Mouse (Mus musculus) intestine, postnatal 0 days (tissue): ENCODE measurements around the gene Rad54l2. TPM values are rescaled to one million over a fixed set of nuclear protein-coding genes. Genes with fewer than 3 reads are reported as not detected.

Source experiments
- ATAC-seq: fragments of 200-750 bp; cut with Nextera tagmentation; 2 replicates; pipeline ENCODE4 v1.8.0; 2017; ENCODE audit warnings: mild to moderate bottlenecking, moderate TSS enrichment, moderate library complexity
- H3K27ac ChIP-seq: fragments of 300-500 bp; sonication (generic); 2 replicates; pipeline ENCODE4 v1.5.1; 2014; ENCODE audit warnings: mild to moderate bottlenecking, low read depth, low read length, moderate library complexity
- H3K27me3 ChIP-seq: fragments of 300-500 bp; sonication (generic); replicated peaks from 2 replicates; pipeline ENCODE4 v1.6.1; 2014; ENCODE audit warnings: low read length, mixed read lengths; ENCODE audit not compliant: control insufficient read depth, insufficient read depth
- H3K36me3 ChIP-seq: fragments of 300-500 bp; sonication (generic); 2 replicates; pipeline ENCODE4 v1.6.1; 2014; ENCODE audit warnings: mild to moderate bottlenecking, moderate library complexity; ENCODE audit not compliant: control insufficient read depth, insufficient read depth
- H3K4me1 ChIP-seq: fragments of 300-500 bp; sonication (generic); replicated peaks from 2 replicates; pipeline ENCODE4 v1.6.1; 2014; ENCODE audit warnings: antibody characterized with exemption, low read length, mixed read lengths; ENCODE audit not compliant: control insufficient read depth, insufficient read depth
- H3K4me2 ChIP-seq: fragments of 300-500 bp; sonication (generic); replicated peaks from 2 replicates; pipeline ENCODE4 v1.6.1; 2014; ENCODE audit warnings: low read depth, mild to moderate bottlenecking, moderate library complexity
- H3K4me3 ChIP-seq: fragments of 300-500 bp; sonication (generic); 2 replicates; pipeline ENCODE4 v1.5.1; 2014; ENCODE audit warnings: low read depth, low read length
- H3K9ac ChIP-seq: fragments of 300-500 bp; sonication (generic); 2 replicates; pipeline ENCODE4 v1.6.1; 2014; ENCODE audit warnings: mild to moderate bottlenecking, low read depth, low read length
- H3K9me3 ChIP-seq: fragments of 300-500 bp; sonication (generic); 2 replicates; pipeline ENCODE4 v1.6.1; 2016; ENCODE audit warnings: mixed run types; ENCODE audit not compliant: control insufficient read depth
- CTCF ChIP-seq: sonication (generic); IDR thresholded peaks from 2 replicates; pipeline ENCODE4 v1.5.1; 2016; ENCODE audit warnings: low read depth, mild to moderate bottlenecking, control low read depth, antibody characterized with exemption, moderate library complexity
- WGBS: fragments of 180-500 bp; shearing (Covaris S2); extraction: QIAGEN DNeasy Blood & Tissue Kit; methylation state at CpG from one replicate; pipeline ENCODE4 v1.1.7; 2014; 5-methylcytosine and 5-hydroxymethylcytosine counted together
- polyA plus RNA-seq: library from polyadenylated mRNA; unstranded; fragments of >200 nt; fragmentation: Nextera tagmentation; extraction: Ambion mirVana; gene quantifications from 2 replicates; pipeline ENCODE4 v1.2.1, GENCODE M21; 2015

The Rad54l2 gene
- polyA plus RNA-seq, 1 experiment from 2014 or later: 1.9 TPM

GRCm38 (mm10) chr9:106647226-106647625 lies 141.8 kb downstream of the Rad54l2 start:
- H3K36me3 ChIP-seq: no peaks in the 10 kb centered on the region
- no peaks in the 10 kb centered on the region for H3K4me1 ChIP-seq
- 61% methylated on average over 27 of the region's 27 CpGs for WGBS
- H3K27me3 ChIP-seq: no peaks in the 10 kb centered on the region
- H3K27ac ChIP-seq: no peak overlapping the region
- H3K9ac ChIP-seq: no peak overlapping the region
- H3K4me2 ChIP-seq: no peak overlapping the region
- ATAC-seq: no peak
- TF ChIP-seq CTCF: no peak
- no peaks in the 10 kb centered on the region for H3K9me3 ChIP-seq
- H3K4me3 ChIP-seq: no peak overlapping the region

- H3K27ac ChIP-seq: no peak overlapping the region
- H3K4me2 ChIP-seq: no peak overlapping the region
- no peaks in the 10 kb centered on the region for H3K9me3 ChIP-seq
- ATAC-seq: no peak
- H3K9ac ChIP-seq: no peak overlapping the region
- no peak overlapping the region for H3K4me3 ChIP-seq
- 66% methylated on average over 9 of the region's 9 CpGs for WGBS
- TF ChIP-seq CTCF: no peak
- no peaks in the 10 kb centered on the region for H3K4me1 ChIP-seq
- H3K36me3 ChIP-seq: no peaks in the 10 kb centered on the region
- H3K27me3 ChIP-seq: no peaks in the 10 kb centered on the region
Observed at GRCm38 (mm10) chr9:106645684-106646271, 143.2 kb downstream of the Rad54l2 start.

- no peak overlapping the region for H3K4me3 ChIP-seq
- no peak overlapping the region for H3K9ac ChIP-seq
- no peaks in the 10 kb centered on the region for H3K9me3 ChIP-seq
- no peak for ATAC-seq
- WGBS: 72% methylated on average over 6 of the region's 6 CpGs
- peak; percentile 35; the same call in 1 of the 2 replicates for TF ChIP-seq CTCF
- no peak overlapping the region for H3K4me2 ChIP-seq
- no peaks in the 10 kb centered on the region for H3K27me3 ChIP-seq
- H3K36me3 ChIP-seq: no peaks in the 10 kb centered on the region
- no peaks in the 10 kb centered on the region for H3K4me1 ChIP-seq
- H3K27ac ChIP-seq: no peak overlapping the region
Observed at GRCm38 (mm10) chr9:106643787-106644186, 145.2 kb downstream of the Rad54l2 start.

- H3K9ac ChIP-seq: no peak overlapping the region
- peak; percentile 72 for ATAC-seq
- H3K27ac ChIP-seq: no peak overlapping the region
- 30% methylated on average over 7 of the region's 7 CpGs for WGBS
- H3K4me2 ChIP-seq: no peak overlapping the region
- TF ChIP-seq CTCF: peak; percentile 97
- no peaks in the 10 kb centered on the region for H3K9me3 ChIP-seq
- no peaks in the 10 kb centered on the region for H3K4me1 ChIP-seq
- no peak overlapping the region for H3K4me3 ChIP-seq
- no peaks in the 10 kb centered on the region for H3K36me3 ChIP-seq
- H3K27me3 ChIP-seq: no peaks in the 10 kb centered on the region
Observed at GRCm38 (mm10) chr9:106643128-106643527, 145.9 kb downstream of the Rad54l2 start.

GRCm38 (mm10) chr9:106641346-106641745 lies 147.6 kb downstream of the Rad54l2 start:
- WGBS: 49% methylated on average over 5 of the region's 5 CpGs
- no peaks in the 10 kb centered on the region for H3K27me3 ChIP-seq
- no peak for TF ChIP-seq CTCF
- no peaks in the 10 kb centered on the region for H3K36me3 ChIP-seq
- no peak overlapping the region for H3K9ac ChIP-seq
- no peak for ATAC-seq
- H3K27ac ChIP-seq: no peak overlapping the region
- no peaks in the 10 kb centered on the region for H3K4me1 ChIP-seq
- no peak overlapping the region for H3K4me2 ChIP-seq
- no peaks in the 10 kb centered on the region for H3K9me3 ChIP-seq
- no peak overlapping the region for H3K4me3 ChIP-seq

GRCm38 (mm10) chr9:106638154-106638553 lies 150.8 kb downstream of the Rad54l2 start:
- no peaks in the 10 kb centered on the region for H3K27me3 ChIP-seq
- no peaks in the 10 kb centered on the region for H3K9me3 ChIP-seq
- H3K4me2 ChIP-seq: no peak overlapping the region
- 89% methylated on average over 8 of the region's 8 CpGs for WGBS
- ATAC-seq: no peak
- H3K9ac ChIP-seq: no peak overlapping the region
- no peak overlapping the region for H3K27ac ChIP-seq
- no peaks in the 10 kb centered on the region for H3K36me3 ChIP-seq
- no peak for TF ChIP-seq CTCF
- H3K4me1 ChIP-seq: no peaks in the 10 kb centered on the region
- H3K4me3 ChIP-seq: no peak overlapping the region

Other genes with a start within 250 kb of the Rad54l2 start
- not detected in 2 replicates for gene Iqcf3, start 227.6 kb downstream of the Rad54l2 start, polyA plus RNA-seq
- gene Iqcf4, start 218.2 kb downstream of the Rad54l2 start, polyA plus RNA-seq: not detected in 2 replicates
- gene Iqcf6, start 162.6 kb downstream of the Rad54l2 start, polyA plus RNA-seq: not detected in 2 replicates
- not detected in 2 replicates for gene Grm2, start 133.1 kb downstream of the Rad54l2 start, polyA plus RNA-seq
- 100 and 109 TPM in 2 replicates for gene Tex264, start 103.3 kb downstream of the Rad54l2 start, polyA plus RNA-seq
- 4.8 and 5.2 TPM in 2 replicates for gene Dcaf1, start 32.7 kb upstream of the Rad54l2 start, polyA plus RNA-seq
- gene Rbm15b, start 98.2 kb upstream of the Rad54l2 start, polyA plus RNA-seq: 3.7 and 3.8 TPM in 2 replicates
- 211 and 214 TPM in 2 replicates for gene Manf, start 102.8 kb upstream of the Rad54l2 start, polyA plus RNA-seq